Mouse (Mus musculus) CH12.LX (cell line): Measurements from ENCODE around the gene Ssbp4. TPM values are rescaled to one million over a fixed set of nuclear protein-coding genes. Genes with fewer than 3 reads are reported as not detected.
A peak's percentile ranks its signal among the peaks of the same experiment; 100 is the strongest.

Experiments used
- DNase-seq: peaks from one replicate; pipeline ENCODE4 v3.0.0-alpha.2; 2013; ENCODE audit errors: extremely low read depth
- H3K27ac ChIP-seq: 2 replicates; pipeline ENCODE4 v1.5.1; 2012; ENCODE audit warnings: low read depth, mild to moderate bottlenecking, control low read depth, moderate library complexity; ENCODE audit not compliant: insufficient read depth
- H3K27me3 ChIP-seq: replicated peaks from 2 replicates; pipeline ENCODE3; 2012; ENCODE audit warnings: inconsistent platforms
- H3K36me3 ChIP-seq, 2 experiments: replicated peaks in 1 of 2; 2 replicates each; pipeline versions ENCODE3 to v1.6.1; 2012; ENCODE audit warnings: inconsistent platforms in 1 of 2, low read length in 1 of 2, mild to moderate bottlenecking in 1 of 2, mixed read lengths in 1 of 2, moderate library complexity in 1 of 2; ENCODE audit not compliant: control insufficient read depth in 1 of 2, insufficient read depth in 1 of 2
- H3K4me1 ChIP-seq, 2 experiments: 2 replicates each; pipeline ENCODE4 v1.6.1; 2012; ENCODE audit warnings: inconsistent platforms in 1 of 2, moderate library complexity in 1 of 2; ENCODE audit not compliant: insufficient read depth in 2 of 2, control insufficient read depth in 1 of 2
- H3K4me2 ChIP-seq: 2 replicates; pipeline ENCODE4 v1.6.1; 2012; ENCODE audit warnings: low read depth, mild to moderate bottlenecking, control low read depth; ENCODE audit not compliant: poor library complexity, insufficient read depth, severe bottlenecking
- H3K4me3 ChIP-seq, 3 experiments: fragments of 150-350 bp in 1 of 3; sonication (generic) in 1 of 3; replicated peaks in 1 of 3; 2 replicates each; pipeline versions ENCODE3 to v1.5.1; 2011 to 2012; ENCODE audit warnings: low read depth in 2 of 3, low read length in 2 of 3, mild to moderate bottlenecking in 2 of 3, moderate library complexity in 2 of 3, control low read depth in 1 of 3, improper control_type of control experiment in 1 of 3, inconsistent platforms in 1 of 3, mixed read lengths in 1 of 3; ENCODE audit not compliant: poor library complexity in 1 of 3
- H3K79me2 ChIP-seq: replicated peaks from 2 replicates; pipeline ENCODE4 v1.6.1; 2012; ENCODE audit warnings: mild to moderate bottlenecking, moderate library complexity; ENCODE audit not compliant: control insufficient read depth, poor library complexity, insufficient read depth, severe bottlenecking; ENCODE audit errors: extremely low read depth
- H3K9ac ChIP-seq: 2 replicates; pipeline ENCODE4 v1.6.1; 2012; ENCODE audit warnings: low read depth, mild to moderate bottlenecking, control low read depth, moderate library complexity; ENCODE audit not compliant: insufficient read depth
- H3K9me3 ChIP-seq: replicated peaks from 2 replicates; pipeline ENCODE3; 2012; ENCODE audit warnings: low read length, inconsistent platforms, mixed read lengths
- BHLHE40 ChIP-seq: IDR thresholded peaks from 2 replicates; pipeline ENCODE4 v1.6.1; 2011; ENCODE audit warnings: mild to moderate bottlenecking, low read depth, low read length, improper control_type of control experiment
- CHD1 ChIP-seq: IDR thresholded peaks from 2 replicates; pipeline ENCODE4 v1.6.1; 2012; ENCODE audit warnings: low read depth, low read length, improper control_type of control experiment, inconsistent platforms
- CHD2 ChIP-seq: IDR thresholded peaks from 2 replicates; pipeline ENCODE4 v1.6.1; 2011; ENCODE audit warnings: low read length, improper control_type of control experiment
- CTCF ChIP-seq, 2 experiments: IDR thresholded peaks in 1 of 2; conservative IDR thresholded peaks in 1 of 2; 2 replicates each; pipeline ENCODE4 v1.5.1; 2011 to 2012; ENCODE audit warnings: low read depth in 2 of 2, low read length in 2 of 2, improper control_type of control experiment in 1 of 2, inconsistent platforms in 1 of 2, mild to moderate bottlenecking in 1 of 2, moderate library complexity in 1 of 2
- E2F4 ChIP-seq: IDR thresholded peaks from 2 replicates; pipeline ENCODE4 v1.6.1; 2011; ENCODE audit warnings: low read depth, low read length, improper control_type of control experiment; ENCODE audit not compliant: insufficient replicate concordance
- ELF1 ChIP-seq: IDR thresholded peaks from 2 replicates; pipeline ENCODE4 v1.6.1; 2014; ENCODE audit warnings: low read depth, mild to moderate bottlenecking, inconsistent platforms, low read length, improper control_type of control experiment
- EP300 ChIP-seq: IDR thresholded peaks from 2 replicates; pipeline ENCODE4 v1.6.1; 2011; ENCODE audit warnings: low read length, improper control_type of control experiment
- ETS1 ChIP-seq: conservative IDR thresholded peaks from 2 replicates; pipeline ENCODE4 v1.6.1; 2012; ENCODE audit warnings: low read depth, mild to moderate bottlenecking, inconsistent platforms, low read length, improper control_type of control experiment, moderate library complexity
- HCFC1 ChIP-seq: IDR thresholded peaks from 2 replicates; pipeline ENCODE4 v1.6.1; 2012; ENCODE audit warnings: low read depth, mild to moderate bottlenecking, inconsistent platforms, low read length, improper control_type of control experiment
- KAT2A ChIP-seq: IDR thresholded peaks from 2 replicates; pipeline ENCODE4 v1.6.1; 2012; ENCODE audit warnings: low read length, improper control_type of control experiment, inconsistent platforms; ENCODE audit not compliant: insufficient replicate concordance
- MAX ChIP-seq: IDR thresholded peaks from 2 replicates; pipeline ENCODE4 v1.6.1; 2011; ENCODE audit warnings: low read length, improper control_type of control experiment
- NELFE ChIP-seq: IDR thresholded peaks from 2 replicates; pipeline ENCODE4 v1.6.1; 2011; ENCODE audit warnings: low read depth, low read length, improper control_type of control experiment
- PAX5 ChIP-seq: IDR thresholded peaks from 2 replicates; pipeline ENCODE4 v1.6.1; 2012; ENCODE audit warnings: low read length, inconsistent platforms, mixed read lengths
- POLR2A ChIP-seq: IDR thresholded peaks from 2 replicates; pipeline ENCODE4 v1.6.1; 2011; ENCODE audit warnings: low read depth, mild to moderate bottlenecking, improper control_type of control experiment, low read length
- RAD21 ChIP-seq: IDR thresholded peaks from 2 replicates; pipeline ENCODE4 v1.6.1; 2011; ENCODE audit warnings: low read depth, mild to moderate bottlenecking, low read length, improper control_type of control experiment, moderate library complexity
- SIN3A ChIP-seq: IDR thresholded peaks from 2 replicates; pipeline ENCODE4 v1.6.1; 2012; ENCODE audit warnings: low read length, improper control_type of control experiment, inconsistent platforms
- SMC3 ChIP-seq: IDR thresholded peaks from 2 replicates; pipeline ENCODE4 v1.6.1; 2011; ENCODE audit warnings: low read depth, low read length, improper control_type of control experiment
- TBP ChIP-seq: conservative IDR thresholded peaks from 2 replicates; pipeline ENCODE4 v1.6.1; 2011; ENCODE audit warnings: low read depth, low read length, improper control_type of control experiment
- TCF12 ChIP-seq: IDR thresholded peaks from 2 replicates; pipeline ENCODE4 v1.6.1; 2014; ENCODE audit warnings: low read depth, mild to moderate bottlenecking, inconsistent platforms, low read length, improper control_type of control experiment
- UBTF ChIP-seq: IDR thresholded peaks from 2 replicates; pipeline ENCODE4 v1.6.1; 2012; ENCODE audit warnings: low read depth, mild to moderate bottlenecking, inconsistent platforms, low read length, improper control_type of control experiment, moderate library complexity
- ZMIZ1 ChIP-seq: IDR thresholded peaks from 2 replicates; pipeline ENCODE4 v1.6.1; 2012; ENCODE audit warnings: low read depth, mild to moderate bottlenecking, inconsistent platforms, low read length, improper control_type of control experiment
- dilution Hi-C: fragments of 300-500 bp; cut with MboI; formaldehyde crosslinking; loops from 2 replicates; pipeline ENCODE4 v1.14.3; 2020; ENCODE audit warnings: low sequenced_read_pairs; ENCODE audit not compliant: extremely low pct_unique_long_range_greater_than_20kb, extremely low pct_ligation_motif_present
- in situ Hi-C: fragments of 300-500 bp; cut with MboI; formaldehyde crosslinking; loops from 3 replicates; pipeline ENCODE4 v1.14.3; 2019; ENCODE audit warnings: low sequenced_read_pairs, low pct_ligation_motif_present, low pct_unique_long_range_greater_than_20kb, mixed read lengths
- polyA plus RNA-seq: library from polyadenylated mRNA; unstranded; fragments of >175 nt; gene quantifications from 2 replicates; pipeline ENCODE4 v1.2.1, GENCODE M21; 2012; ENCODE audit warnings: low read depth; ENCODE audit not compliant: insufficient read length
- total RNA-seq, 2 experiments: library from RNA; depleted of rRNA; stranded (reverse); fragments of 300-350 nt in 1 of 2; fragments of >200 nt in 1 of 2; gene quantifications; 2 replicates each; pipeline ENCODE4 v1.2.3; 2012 to 2014

Ssbp4 gene
- total and polyA plus RNA-seq, 3 experiments = 41.3 to 128 (median 77.3) TPM

DNA sequence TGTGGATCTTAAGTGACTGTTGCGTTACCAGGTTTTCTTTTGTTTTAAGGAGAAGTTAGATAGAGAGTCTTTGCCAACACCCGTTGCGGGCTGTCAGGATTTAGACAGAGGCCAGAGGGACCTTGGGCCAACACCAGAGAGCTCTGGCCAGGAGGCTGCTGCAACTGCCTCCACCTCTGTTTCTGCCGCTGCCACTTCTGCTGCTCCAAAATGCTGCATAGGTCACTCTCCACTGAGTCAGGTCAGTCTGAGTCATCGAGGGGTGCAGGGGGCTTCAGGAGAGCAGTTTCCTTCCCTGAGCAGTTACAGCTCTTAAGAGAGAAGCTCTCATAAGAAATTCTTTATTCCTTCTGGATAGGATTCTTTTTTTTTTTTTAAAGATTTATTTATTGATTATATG is 18.4 kb upstream of the Ssbp4 start:
- DNase-seq = no peak
- Histone ChIP-seq H3K4me2 (no peak overlapping the region), H3K27me3 (no peaks in the 10 kb centered on the region), H3K4me1 (peaks cover 3 to 35% of the 10 kb centered on the region in 2 experiments), H3K27ac (no peak overlapping the region), H3K79me2 (no peaks in the 10 kb centered on the region), H3K9ac (no peak overlapping the region), H3K9me3 (peaks cover 10% of the 10 kb centered on the region), H3K36me3 (no peaks in the 10 kb centered on the region), H3K4me3 (no peak overlapping the region)
- TF ChIP-seq BHLHE40 (no peak), CHD2 (no peak), ZMIZ1 (no peak), ELF1 (no peak), POLR2A (no peak), PAX5 (no peak), HCFC1 (no peak), TBP (no peak), MAX (no peak), CTCF (conservative IDR thresholded peaks at IDR 0.05 in 1 of 2, IDR thresholded peaks at IDR 0.05 in 1 of 2; ENCODE audit: low read depth in 2 of 2, low read length in 2 of 2) (no peak), UBTF (no peak), KAT2A (no peak), NELFE (no peak), CHD1 (no peak), SIN3A (no peak), EP300 (no peak), TCF12 (no peak), ETS1 (no peak), E2F4 (no peak)
- in situ Hi-C loops = no loop called here
- dilution Hi-C loops = no loop called here

DNA sequence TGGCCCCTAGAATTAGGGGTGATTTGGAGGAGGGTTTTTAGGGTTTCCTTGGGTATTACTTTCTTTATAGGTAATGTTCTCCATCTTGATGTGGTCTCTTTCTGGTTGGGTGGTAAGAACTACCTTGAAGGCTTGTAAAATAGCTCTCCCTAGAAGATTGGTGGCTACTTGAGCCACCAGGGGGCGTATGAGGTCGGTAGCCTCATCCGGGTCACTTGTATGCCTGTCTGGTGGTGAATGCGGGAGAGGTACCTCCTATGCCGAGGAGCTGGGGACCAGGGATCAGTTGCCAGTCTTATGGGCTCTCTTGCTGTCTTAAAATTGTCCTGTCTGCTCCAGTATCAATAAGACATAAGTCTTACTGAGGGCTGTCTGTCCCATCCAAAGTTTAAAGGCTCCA is 16.4 kb upstream of the Ssbp4 start:
- dilution Hi-C loops = no loop called here

More for the DNA sequence above, 16.4 kb upstream of the Ssbp4 start:
- Histone ChIP-seq H3K4me1 (peaks cover 2 to 22% of the 10 kb centered on the region in 2 experiments), H3K4me2 (no peak overlapping the region), H3K27ac (no peak overlapping the region), H3K9ac (no peak overlapping the region), H3K9me3 (peaks cover 8% of the 10 kb centered on the region), H3K36me3 (peaks cover 0 to 4% of the 10 kb centered on the region in 2 experiments), H3K79me2 (no peaks in the 10 kb centered on the region), H3K27me3 (no peaks in the 10 kb centered on the region), H3K4me3 (no peak overlapping the region)
- TF ChIP-seq CTCF (conservative IDR thresholded peaks at IDR 0.05 in 1 of 2, IDR thresholded peaks at IDR 0.05 in 1 of 2; ENCODE audit: low read depth in 2 of 2, low read length in 2 of 2) (peak in 1 of 2 experiments; percentile 53; a peak in 2 of 4 replicates), SMC3 (peak; percentile 44), RAD21 (peak; percentile 5; the same call in 1 of the 2 replicates), UBTF (no peak), ZMIZ1 (no peak)
- in situ Hi-C loops = no loop called here
- DNase-seq = no peak
